Mouse (Mus musculus) megakaryocyte, adult 5-6 weeks (primary cell): Measurements from ENCODE around the gene Fcer1g. TPM values are rescaled to one million over a fixed set of nuclear protein-coding genes. Genes with fewer than 3 reads are reported as not detected.

Source experiments
- ATAC-seq: 2 replicates; pipeline ENCODE4 v1.8.0; 2016; ENCODE audit warnings: mild to moderate bottlenecking, inconsistent platforms; ENCODE audit not compliant: poor library complexity, severe bottlenecking
- total RNA-seq, 2 experiments: library from RNA; stranded (forward) in 1 of 2; stranded (reverse) in 1 of 2; fragments of 153-499, 151-499 nt in 1 of 2; fragments of 221-1000, 200-1000 nt in 1 of 2; gene quantifications; 2 replicates each; pipeline versions ENCODE4 v1.2.3 to v1.2.4; 2015 to 2017

The Fcer1g gene
- total RNA-seq, 2 experiments from 2014 or later = 995 to 2,044 TPM

DNA sequence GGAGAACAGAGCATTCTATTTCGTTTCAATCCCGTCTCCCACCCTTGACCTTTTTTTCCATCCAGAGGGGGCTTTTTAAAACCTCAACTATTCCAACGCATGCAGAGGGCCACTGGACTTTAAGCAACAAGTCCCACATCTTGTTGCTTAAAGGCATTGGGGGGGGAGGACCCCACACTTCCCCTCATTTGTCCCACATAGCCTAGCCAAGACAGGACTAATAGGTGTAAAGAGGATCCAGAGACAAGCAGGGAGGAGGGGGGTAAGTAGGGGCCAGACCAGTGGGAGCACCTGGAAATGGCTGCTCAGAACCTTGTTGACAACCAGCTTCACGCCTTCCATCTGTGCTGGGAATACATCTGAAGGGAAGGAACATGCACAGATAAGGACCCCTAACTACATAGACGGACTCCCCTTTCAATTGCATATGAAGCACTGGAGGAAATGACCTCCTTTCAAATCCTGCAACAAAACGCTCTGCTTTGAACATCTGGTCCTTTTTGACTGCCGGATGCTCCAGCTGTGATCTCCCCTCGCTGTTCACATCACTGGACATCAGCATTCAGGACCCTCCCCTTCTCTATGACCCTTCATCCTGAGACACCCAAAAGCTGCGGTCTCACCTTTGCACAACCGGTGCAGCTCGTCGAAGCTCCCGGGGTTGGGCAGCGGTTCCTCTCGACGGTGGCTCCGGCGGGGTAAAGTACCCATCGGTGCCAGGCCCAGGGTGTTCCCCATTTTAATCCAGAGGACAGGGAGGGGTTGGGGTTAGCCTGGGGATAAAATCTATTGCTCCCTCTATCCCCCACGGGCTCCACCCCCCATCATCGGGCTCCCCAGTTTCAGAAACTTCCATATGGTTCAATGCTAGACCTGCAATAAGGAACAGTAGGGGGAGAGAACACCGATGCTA, 12.6 kb downstream of the Fcer1g start:
- ATAC-seq = no peak

DNA sequence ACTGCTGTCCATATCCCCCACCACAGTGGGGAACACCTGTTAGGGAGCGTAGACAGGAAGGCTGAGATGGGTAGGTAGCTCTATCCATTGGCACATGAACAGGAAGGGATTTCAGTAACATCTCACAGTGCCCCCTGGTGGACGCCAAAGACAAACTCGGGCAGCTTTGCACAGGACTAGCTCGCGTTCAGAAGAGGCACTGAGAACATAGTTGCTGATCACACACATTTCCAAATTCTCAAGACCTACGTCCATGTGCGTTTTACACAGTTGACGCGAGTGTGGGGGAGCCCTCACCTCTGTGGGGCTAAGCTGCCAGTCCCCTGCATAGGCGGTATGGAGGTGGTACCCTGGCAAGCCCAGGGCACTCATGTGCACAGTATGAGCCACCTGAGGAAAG, 13.3 kb downstream of the Fcer1g start:
- ATAC-seq = peak; percentile 34; the same call in 1 of the 2 replicates

DNA sequence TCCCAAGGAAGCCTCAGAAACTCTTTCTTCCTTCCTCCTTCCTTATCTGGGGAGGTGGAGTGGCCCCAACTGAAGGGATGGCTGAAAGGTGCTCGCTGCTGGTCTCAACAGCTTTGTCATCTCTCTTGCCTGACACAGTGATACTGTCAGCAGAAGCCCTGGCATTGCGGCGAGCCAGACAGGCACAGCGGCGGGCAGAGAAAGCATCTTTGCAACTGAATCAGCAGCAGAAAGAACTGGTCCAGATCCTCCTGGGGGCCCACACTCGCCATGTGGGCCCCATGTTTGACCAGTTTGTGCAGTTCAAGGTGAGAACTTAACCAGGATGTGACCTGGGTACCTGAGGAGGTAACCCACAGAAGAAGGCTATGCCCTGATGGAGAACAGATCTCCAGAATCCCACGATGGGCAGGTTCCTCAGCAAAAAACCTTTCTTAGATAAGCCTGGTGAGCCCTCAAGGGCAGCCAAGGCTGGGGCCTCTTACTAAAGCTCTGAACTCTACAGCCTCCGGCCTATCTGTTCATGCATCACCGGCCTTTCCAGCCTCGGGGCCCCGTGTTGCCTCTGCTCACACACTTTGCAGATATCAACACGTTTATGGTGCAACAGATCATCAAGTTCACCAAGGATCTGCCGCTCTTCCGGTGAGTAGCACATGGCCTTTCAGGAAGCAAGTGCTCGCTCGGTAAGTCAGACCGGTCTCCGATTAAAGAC, 17.8 kb downstream of the Fcer1g start:
- no peak for ATAC-seq

DNA sequence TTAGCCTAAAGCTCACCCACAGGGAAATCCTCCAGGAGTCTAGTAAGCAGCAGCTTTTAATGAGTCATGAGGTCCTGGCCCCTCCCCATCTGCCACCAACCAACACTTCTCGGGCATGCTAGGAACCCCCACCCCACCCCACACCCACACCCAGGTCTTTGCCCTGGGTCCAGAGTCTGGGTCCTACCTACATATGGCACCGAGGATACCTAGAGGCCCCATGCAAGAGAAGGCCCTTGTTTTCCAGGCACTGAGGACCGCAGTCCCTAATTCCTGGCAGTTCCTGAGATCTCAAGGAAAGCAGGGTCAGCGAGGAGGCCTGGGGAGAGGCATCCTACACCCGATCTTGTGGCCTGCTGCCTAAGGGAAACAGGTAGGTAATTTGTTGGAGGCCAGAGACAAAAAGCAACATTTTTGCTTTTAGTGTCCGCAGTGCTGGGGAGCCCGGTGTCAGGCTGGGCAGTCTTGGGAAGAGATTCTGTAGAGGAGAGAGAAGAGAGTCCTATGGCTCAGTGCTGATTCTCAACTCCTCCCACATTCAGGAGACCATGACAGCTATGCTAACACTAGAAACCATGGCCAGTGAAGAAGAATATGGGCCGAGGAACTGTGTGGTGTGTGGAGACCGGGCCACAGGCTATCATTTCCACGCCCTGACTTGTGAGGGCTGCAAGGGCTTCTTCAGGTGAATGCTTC, 20.2 kb downstream of the Fcer1g start, which contains the start of gene Nr1i3:
Nr1i3 (plus strand) TSS at position 170 of the 696 bp plus-strand sequence.
- no peak for ATAC-seq

DNA sequence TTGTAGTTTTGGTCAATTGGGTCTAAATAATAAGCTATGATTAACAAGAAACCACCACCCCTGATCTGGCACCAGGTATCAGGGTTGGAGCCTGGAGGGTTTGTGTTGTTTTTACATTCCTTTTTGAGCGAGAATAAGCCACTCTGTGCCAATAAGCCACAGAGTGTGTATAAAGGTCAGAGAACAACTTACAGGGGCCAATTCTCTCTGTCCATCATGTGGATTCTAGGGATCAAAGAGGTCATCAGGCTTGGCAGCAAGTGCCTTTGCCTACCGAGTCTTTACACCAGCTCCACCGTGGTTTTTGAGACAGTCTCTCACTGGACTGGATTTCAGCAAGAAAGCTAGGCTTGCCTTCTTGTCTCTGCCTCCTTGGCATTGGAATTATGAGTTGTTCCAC, 21.3 kb downstream of the Fcer1g start:
- no peak for ATAC-seq

DNA sequence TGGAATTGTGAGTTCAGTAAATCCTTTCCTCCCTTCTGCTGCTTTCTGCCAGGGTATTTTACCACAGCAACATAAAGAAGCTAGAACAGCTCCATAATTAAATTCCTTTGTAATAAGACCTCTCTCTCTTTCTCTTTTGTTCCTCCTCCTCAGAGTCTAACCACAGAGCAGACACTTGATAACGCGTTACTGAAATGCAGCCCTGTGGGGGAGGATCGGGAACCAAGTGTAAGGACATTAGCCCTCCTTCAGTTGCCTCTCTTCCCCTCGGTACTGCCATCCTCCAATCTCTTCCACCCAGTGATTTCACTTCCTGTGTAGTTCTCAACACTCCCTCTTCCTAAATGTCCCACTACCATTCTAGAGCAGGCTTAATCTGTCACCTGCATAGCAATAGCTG, 24.8 kb downstream of the Fcer1g start:
- no peak for ATAC-seq

DNA sequence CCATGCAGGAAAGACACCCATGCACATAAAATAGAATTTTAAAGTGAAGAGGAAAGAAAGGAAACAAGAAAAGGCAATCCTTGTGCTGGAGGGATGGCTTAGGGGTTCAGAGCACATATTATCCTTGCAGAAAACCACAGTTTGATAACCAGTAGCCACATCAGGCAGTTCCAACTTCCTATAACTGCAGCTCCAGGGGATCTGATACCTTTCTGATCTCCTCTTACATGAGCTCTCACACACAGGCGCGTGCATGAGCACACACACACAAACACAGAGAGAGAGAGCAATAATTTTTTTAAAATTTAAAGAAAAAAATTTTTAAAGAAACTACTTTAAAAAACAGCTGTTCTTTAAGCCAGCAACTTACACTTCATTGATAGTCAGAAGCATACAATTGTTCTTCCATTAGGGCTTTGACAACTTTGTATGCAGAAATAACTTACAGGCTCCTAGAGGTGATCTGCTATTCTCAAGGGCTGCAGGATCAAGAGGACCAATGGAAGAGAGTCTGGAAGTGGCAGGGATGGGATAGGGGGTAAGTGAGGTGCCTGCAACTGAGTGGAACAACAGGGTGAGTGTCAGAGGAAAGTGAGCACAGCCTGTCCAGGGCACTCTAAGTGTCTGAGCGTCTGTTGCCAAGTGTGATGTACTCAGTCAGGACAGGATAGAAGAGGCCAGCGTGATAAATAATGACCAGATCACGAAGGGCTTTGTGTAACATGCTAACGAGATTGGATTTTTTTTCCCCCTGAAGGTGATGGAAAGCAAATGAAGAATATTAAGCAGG, 28.3 kb downstream of the Fcer1g start:
- no peak for ATAC-seq

DNA sequence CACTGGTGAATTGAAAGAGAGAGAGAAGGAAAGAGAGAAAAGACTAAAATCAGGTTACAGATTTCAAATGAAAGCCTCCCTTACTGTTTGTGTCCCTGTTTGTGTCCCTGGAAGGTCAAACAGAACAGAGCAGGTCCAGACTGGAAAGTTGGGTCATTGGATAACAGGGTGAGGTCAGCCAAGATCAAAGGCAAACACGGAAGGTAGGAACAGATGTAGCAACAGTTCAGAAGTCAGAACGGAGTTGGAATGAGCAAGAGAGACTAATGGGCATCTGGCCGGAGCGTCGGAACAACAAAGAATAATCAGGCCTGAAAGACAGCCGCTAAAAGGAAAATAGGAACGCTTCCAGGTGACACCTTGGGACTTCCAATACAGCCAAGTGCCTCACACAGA, 29.9 kb downstream of the Fcer1g start:
- ATAC-seq = no peak

DNA sequence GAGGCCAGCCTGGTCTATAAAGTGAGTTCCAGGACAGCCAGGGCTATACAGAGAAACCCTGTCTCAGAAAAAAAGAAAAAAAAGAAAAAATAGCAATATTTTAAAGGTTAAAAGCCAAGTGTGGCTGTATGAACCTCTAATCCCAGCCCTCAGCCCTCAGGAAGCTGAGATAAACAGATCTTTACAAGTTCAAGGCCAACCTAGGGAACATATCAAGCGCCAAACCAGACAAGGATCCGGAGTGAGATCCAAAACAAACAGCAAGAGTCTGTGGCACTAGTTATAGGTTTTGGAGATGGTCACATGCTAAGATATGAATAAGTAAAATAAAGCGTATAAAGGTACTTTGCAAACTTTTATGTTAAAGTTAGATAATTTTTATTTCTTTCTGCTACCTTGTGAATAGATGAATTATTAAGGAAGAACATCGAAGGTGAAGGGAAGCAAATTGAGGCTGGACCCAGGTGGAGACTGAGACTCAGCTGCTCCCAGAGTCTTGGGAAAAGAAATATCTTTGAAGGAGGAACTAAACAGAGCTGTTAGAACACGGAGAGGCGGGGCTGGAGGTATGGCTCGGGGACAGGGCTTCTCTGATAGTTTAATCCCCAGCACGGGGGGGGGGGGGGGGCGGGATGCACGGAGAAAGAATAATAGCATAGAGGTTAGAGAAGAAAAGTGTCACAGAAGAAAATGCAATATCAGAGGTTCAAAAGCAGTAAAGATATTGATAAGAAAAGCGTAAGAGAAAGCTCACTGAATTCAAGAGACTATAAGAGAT, 30.5 kb downstream of the Fcer1g start:
- ATAC-seq = no peak

DNA sequence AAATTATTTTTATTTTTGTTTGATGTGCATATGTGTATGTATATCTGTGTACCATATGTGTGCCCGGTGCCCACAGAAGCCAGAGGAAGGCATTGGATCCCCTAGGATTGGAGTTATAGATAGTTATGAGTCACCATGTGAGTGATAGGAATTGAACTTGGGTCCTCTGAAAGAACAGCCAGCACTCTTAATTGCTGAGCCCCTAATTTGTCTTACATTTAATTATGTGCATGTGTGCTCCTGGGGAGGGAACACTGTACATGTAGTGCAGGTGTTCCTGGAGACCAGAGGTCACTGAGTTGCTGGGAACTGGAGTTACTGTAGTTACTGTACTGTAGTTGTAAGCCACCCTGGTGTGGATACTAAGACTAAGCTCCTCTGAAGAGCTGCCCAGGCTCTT, 33.4 kb downstream of the Fcer1g start:
- no peak for ATAC-seq

DNA sequence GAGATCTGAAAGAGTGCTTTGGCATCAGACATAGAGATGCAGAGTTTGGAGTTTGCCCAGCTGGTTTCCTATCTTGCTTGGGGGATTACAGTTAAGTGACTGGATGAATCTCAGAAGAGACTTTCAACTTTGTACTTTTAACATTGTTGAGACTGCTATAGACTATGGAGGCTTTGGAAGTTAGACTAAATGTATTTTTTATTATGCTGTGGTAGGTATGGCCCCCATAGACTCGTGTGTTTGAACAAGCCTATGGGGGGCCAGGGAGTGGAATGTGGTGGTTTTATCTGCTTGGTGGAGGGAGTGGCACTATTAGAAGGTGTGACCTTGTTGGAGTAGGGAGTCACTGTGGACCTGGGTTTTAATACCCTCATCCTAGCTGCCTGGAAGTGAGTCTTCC, 34.6 kb downstream of the Fcer1g start:
- no peak for ATAC-seq

DNA sequence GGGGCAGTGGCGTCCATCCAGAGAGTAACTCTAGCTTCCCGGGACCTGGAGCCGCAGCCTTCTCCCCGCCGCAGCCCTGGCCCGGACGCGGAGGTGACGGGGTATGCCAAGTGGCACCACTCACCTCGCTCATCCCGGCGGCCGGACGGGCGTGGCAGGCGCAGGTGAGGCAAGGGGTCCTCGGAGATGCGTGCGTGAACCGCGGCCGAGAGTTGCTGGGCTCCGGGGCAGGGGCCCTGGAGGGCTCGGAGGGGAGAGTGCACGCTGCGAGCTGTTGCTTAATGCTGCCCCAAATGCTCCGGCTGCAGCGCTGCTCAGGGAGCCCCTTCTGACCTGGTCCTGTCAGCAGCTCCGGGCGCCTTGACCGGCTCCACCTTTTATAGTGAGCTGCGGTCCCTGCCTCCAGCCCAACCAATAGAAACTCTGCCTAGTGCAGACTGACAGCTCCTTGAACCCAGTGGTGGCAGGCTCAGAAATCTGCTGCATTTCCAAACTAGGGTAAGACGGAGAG, 38.2 kb downstream of the Fcer1g start, which contains the start of gene Pcp4l1:
Pcp4l1 (minus strand) TSS at position 382 of the 511 bp plus-strand sequence.
- peak; percentile 91 for ATAC-seq

DNA sequence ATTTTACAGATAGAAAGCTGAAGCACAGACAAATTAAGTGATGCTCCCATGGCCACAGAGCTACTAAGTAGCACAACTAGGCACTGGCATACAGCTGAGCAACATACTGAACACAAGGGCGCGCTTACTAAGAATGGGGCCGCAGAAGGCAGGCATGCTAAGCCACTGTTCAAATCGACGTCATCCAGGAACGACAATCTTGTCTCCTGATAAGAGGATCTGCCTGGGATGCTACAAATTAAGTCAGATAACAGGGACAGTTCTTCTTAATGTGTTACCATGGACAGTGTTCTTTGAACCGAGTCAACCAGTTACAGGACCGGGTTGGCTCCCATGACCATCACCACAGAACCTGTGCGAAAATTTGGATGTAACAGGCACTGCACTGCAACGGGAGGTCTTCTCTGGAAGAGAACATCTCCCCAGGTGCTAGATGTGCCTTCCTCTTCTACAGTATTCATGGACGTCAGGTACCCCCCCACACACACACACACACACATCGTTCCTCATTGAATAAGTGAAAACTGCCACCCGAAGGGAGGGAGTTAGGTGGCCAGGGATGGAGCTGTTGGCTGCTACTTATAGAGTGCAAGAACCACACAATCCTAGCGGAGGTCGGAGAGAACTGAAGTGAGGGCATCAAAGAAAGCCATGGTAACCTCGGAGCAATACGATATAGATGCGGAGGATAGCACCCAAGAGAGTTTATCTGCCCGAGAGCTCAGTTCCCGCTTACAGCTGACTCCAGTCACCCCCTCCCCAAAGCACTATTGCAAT, 38.9 kb downstream of the Fcer1g start:
- 0 out of 2 replicates have a peak, but pooled peaks have one; percentile 19 for ATAC-seq

DNA sequence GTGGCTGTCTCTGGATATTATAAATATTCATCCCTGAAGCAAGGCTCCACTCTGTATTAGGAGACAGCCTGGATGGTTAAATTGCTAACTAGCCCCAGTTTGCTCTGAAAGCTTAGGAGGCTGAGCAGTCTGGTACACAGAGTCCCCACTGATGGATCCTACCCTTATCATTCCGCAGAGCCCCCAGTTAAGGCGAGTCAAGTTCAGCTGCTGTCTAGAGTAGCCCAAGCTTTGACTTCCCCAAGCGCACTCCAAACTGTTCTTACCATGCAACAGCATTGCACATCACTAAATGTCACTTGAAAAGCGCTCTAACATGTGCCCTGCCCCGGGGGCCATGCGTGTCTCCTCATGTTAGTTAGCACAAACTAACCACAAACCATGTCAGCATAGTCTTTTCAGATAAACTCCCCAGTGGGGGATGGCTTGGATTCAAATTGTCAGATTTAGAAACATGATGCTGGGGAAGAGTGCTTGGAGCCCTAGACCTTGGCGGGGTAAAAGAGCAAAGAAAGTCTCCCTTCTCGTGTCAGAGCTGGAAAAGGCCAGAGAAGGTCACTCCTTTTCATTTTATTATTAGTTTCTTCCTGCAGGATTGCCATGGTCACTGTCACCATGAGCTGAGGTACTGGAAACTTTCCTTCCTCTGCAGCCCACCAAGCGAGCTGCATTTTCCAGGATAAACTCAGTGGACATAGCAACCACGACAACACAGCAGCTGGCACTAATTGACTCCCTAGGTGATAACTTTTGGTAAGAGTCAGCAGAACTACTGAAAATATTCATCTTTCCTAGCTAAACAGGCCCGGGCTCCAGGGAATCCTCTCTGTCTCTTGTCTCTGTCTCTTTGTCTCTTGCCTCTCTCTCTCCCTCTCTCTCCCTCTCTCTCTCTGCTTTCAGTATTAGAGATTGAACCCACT, 40.0 kb downstream of the Fcer1g start:
- no peak for ATAC-seq

DNA sequence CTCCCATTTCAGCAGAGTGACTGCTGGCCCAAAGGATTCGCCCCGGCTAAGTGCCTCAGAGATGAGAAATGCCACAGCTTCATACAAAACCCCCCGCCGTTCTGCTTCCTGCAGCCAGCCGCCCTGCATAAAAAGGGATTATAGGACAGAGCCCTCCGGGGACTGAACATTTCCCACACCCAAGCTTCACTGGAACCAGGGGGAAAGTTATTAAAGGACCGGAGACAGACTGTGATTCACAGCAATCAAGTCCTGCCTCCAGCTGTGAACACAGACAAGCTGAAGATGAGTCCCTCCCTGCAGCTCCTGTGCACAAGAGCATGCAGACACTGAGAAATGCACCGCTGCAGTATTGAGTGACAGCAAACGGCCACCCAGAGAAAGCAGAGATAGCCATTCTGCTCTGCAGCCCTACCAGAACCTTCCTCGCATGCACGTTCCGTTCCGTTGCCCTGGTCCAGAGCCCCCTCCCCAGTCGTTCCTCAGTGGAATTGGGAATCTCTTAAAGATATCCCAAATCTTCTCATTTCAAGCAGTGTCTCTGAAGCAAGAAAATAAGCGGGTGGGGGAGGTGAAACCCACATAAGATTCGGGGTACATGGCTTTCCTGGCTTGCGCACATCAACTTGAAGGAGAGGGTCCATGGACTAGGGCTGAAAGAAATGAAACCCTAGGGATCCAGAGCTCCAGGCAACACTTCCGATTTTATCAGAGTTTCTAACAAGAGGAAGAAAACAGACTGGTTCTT, 40.9 kb downstream of the Fcer1g start:
- no peak for ATAC-seq

DNA sequence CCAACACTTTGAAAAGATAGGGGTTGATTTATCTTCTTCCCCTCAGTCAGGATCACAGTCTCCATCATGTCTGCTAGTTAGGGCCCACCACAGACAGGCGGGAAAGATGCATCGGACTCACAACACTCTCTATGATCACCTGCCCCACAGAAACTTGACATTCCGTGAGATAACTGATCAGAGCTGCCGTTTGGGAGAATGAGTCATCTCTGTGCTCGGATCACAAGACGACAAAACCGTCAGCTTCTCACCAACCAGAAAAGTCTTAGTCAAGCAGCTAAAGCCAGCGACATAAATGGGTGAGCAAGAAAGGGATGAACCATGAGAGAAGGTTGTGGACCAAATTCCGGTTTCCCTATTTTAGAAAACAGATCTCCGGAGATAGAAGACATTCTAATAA, 41.9 kb downstream of the Fcer1g start:
- ATAC-seq = no peak

DNA sequence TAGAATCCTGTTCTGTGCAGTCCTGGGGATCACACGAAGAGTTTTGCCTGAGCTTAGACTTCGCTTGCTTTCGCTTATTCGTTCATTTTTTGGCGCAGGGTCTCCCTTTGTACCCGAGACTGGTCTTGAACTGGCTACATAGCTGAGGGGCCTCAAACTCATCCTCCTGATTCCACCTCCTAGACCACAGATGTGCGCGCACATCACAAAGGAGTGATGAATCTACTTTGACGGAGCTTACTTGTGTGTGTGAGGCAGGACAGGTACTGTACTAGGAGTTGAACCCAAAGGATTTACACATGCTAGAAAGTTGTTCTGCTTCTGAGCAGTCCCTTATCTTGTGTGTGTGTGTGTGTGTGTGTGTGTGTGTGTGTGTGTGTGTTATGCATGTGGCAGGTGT, 43.3 kb downstream of the Fcer1g start:
- ATAC-seq = no peak
